8 mouse cellular contexts compared by ENCODE assay signal in genomic region chr16:45090005-45090404, GRCm38 (mm10). TPM values are rescaled to one million over a fixed set of nuclear protein-coding genes. Genes with fewer than 3 reads are reported as not detected.
DNase-seq lines count a peak whose midpoint lies in the region; ATAC-seq and TF ChIP-seq lines count a peak whose summit lies in the region.

No protein-coding gene starts in this region.

- 0 out of 2 replicates have a peak overlapping the region, but pooled peaks have one; percentile 8 for H3K4me2 ChIP-seq in hindbrain, embryonic 12.5 days (replicated peaks)

- DNase-seq in G1E (ENCODE audit: low spot score), result peak; percentile 26
- DNase-seq in cerebellum, adult 11-12 months, result peak; percentile 53
- peak; percentile 68 to 82 for DNase-seq in layer of hippocampus, postnatal 14 days (ENCODE audit: low spot score in 2 of 2)
- DNase-seq in lung, postnatal 10 days, result peak; percentile 86
- DNase-seq in ovary, postnatal 36 days (ENCODE audit: low spot score), result peak; percentile 63
- peak; percentile 79 for DNase-seq in thymus, postnatal 14 days

- TF ChIP-seq CTCF in G1E (IDR thresholded peaks at IDR 0.05; ENCODE audit: low read depth, low read length), result peak; percentile 27; the same call in 1 of the 2 replicates

- H3K4me3 ChIP-seq in G1E (ENCODE audit: low read depth, low read length), result no peak overlapping the region
- no peak overlapping the region for H3K4me3 ChIP-seq in hindbrain, embryonic 12.5 days

- H3K27ac ChIP-seq in hindbrain, embryonic 12.5 days, result no peak overlapping the region

- H3K4me1 ChIP-seq in G1E (ENCODE audit: insufficient read depth, low read depth, low read length), result peaks cover 13% of the 10 kb centered on the region
- peaks cover 5% of the 10 kb centered on the region; the same call in 1 of the 2 replicates for H3K4me1 ChIP-seq in hindbrain, embryonic 12.5 days

- no peak overlapping the region for H3K9ac ChIP-seq in hindbrain, embryonic 12.5 days

- no peaks in the 10 kb centered on the region for H3K36me3 ChIP-seq in G1E (replicated peaks)
- H3K36me3 ChIP-seq in hindbrain, embryonic 12.5 days, result no peaks in the 10 kb centered on the region

- no peaks in the 10 kb centered on the region for H3K9me3 ChIP-seq in G1E (replicated peaks)
- no peaks in the 10 kb centered on the region for H3K9me3 ChIP-seq in hindbrain, embryonic 12.5 days (replicated peaks)

- 19% methylated on average over 10 of the region's 10 CpGs for WGBS in hindbrain, embryonic 12.5 days

- H3K27me3 ChIP-seq in G1E (ENCODE audit: insufficient read depth, low read length), result peaks cover 25% of the 10 kb centered on the region
- H3K27me3 ChIP-seq in hindbrain, embryonic 12.5 days, result no peaks in the 10 kb centered on the region

- peak; percentile 75 for ATAC-seq in G1E (ENCODE audit: extremely low read depth, insufficient number of reproducible peaks, low FRiP score, poor library complexity, severe bottlenecking)
- ATAC-seq in frontal cortex, adult (ENCODE audit: low TSS enrichment), result peak; percentile 86
- ATAC-seq in hindbrain, embryonic 12.5 days (ENCODE audit: low FRiP score), result peak; percentile 88

RNA-seq across cellular contexts. Expression of gene Ccdc80, which starts 3.2 kb away (rescaled TPM):
- total RNA-seq in G1E (2014; fragmentation: Nextera tagmentation) (not detected in 2 replicates), G1E (2017) (0.11 and 0.12 TPM in 2 replicates)
- not detected in 2 replicates for polyA plus RNA-seq in G1E (2012)
- 28.3 and 35.3 TPM in 2 replicates for polyA plus RNA-seq in hindbrain, embryonic 12.5 days (2016; fragmentation: Nextera tagmentation; extraction: Ambion mirVana)
- total RNA-seq in layer of hippocampus, postnatal 14 days (2021), result 1 to 10 TPM; 6.5 to 9.8 TPM

Comparison
In these comparisons a context has a peak if more than half of its experiments do, and no peak if none do; other contexts are left out.
1. DNase-seq: peak in every context shown above with its lines; median percentile 86 in lung, postnatal 10 days; 79 in thymus, postnatal 14 days; 75 in layer of hippocampus, postnatal 14 days; 63 in ovary, postnatal 36 days; 53 in cerebellum, adult 11-12 months; 26 in G1E.
2. RNA of gene Ccdc80, which starts 3.2 kb away (total RNA-seq): 6.5 to 9.8 TPM in layer of hippocampus, postnatal 14 days; 0.11 to 0.12 TPM in G1E; every median in the first group is over 4 times any median in the second.
3. Peak in every context shown above with its lines, with median percentiles within 50 percentile points of each other: ATAC-seq.